Mouse (Mus musculus) T-cell, adult 2 months (primary cell): ENCODE measurements at regions not wholly inside any gene's neighbourhood (a gene's known extent, or its start where the extent isn't known, plus 50 kb on each side); places are given as distances from the start of the nearest gene placed in this dataset.

Source experiments
- DNase-seq: peaks from one replicate; pipeline ENCODE4 v3.0.0; 2022; ENCODE audit warnings: low spot score

DNA sequence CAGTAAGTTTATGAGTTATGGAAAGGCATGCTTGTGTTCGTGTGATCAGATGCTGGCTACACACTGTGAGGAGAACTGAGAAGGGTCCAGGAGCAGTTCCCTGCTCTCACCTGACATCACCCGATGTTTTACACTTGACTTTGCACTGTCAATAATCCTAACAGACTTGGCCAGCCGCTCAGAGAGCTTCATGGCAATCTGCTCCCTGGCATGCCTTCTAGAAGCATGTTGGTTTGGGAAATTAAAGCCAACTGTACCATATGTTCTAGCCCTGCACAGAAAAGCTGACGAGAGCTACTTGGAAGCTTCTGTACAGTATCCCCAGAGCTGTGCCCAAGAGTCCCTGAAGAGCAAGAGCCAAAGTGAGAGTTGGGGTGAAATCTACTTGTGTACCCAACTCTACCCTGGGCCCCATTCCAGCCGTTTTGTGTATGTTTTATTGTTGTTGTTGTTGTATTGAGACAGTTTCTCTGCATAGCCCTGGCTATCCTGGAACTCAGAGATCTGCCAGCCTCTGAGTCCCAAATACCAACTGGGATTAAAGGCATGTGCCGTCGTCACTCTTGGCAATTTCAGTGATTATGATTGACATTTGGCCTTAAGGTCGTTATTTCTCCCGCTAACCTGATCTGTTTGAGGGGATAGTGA lies 56.5 kb upstream of the Cnksr3 start:
- DNase-seq: no peak

- no peak for DNase-seq
Measured at GRCm38 (mm10) chr10:7267903-7268302, 55.9 kb upstream of the Cnksr3 start.

- DNase-seq: no peak
Measured at GRCm38 (mm10) chr10:7267106-7267505, 55.1 kb upstream of the Cnksr3 start.

GRCm38 (mm10) chr10:7265412-7265811 lies 53.4 kb upstream of the Cnksr3 start:
- DNase-seq: no peak

DNA sequence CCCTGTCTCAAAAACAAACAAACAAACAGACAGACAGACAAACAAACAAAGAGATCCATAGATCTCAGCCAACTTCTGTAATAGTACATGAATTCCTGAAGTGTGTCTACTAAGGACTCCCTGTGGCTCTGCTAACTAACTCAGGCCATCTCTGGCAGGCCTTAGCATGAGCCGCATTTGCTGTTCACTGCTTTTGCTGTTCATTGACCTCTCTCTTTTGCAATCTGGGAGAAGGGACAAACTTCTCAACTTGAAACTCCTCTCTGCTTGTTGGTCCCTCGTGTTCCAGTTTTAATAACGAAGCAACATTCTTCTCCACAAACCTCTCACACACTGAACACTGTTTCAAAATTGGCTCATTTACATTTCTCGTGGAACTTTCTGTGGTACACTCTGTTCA lies 52.7 kb upstream of the Cnksr3 start:
- no peak for DNase-seq
